Mouse (Mus musculus): ENCODE results near the gene Gbp2. TPM values are rescaled to one million over a fixed set of nuclear protein-coding genes. Genes with fewer than 3 reads are reported as not detected.

Gene Gbp2
- total and polyA plus RNA-seq, 3 experiments = 0.03 to 0.04 TPM; not detected in 1

- Histone ChIP-seq H3K27me3 (ENCODE audit: control insufficient read depth in 1 of 2, insufficient read depth in 2 of 2, low read length in 2 of 2) (peaks cover 0 to 2% of the 10 kb centered on the region in 2 experiments; a peak in 1 of 4 replicates), H3K79me2 (ENCODE audit: control insufficient read depth, insufficient read depth, low read length, poor library complexity) (no peaks in the 10 kb centered on the region), H3K9me3 (replicated peaks; ENCODE audit: insufficient read depth, low read length) (no peaks in the 10 kb centered on the region), H3K4me3 (ENCODE audit: control insufficient read depth in 1 of 2, insufficient read depth in 1 of 2, low read depth in 2 of 2, low read length in 2 of 2) (no peak overlapping the region), H3K4me1 (ENCODE audit: control insufficient read depth in 1 of 2, insufficient read depth in 2 of 2, low read length in 2 of 2) (no peaks in the 10 kb centered on the region), H3K36me3 (ENCODE audit: control insufficient read depth in 1 of 2, insufficient read depth in 2 of 2, low read length in 2 of 2) (no peaks in the 10 kb centered on the region), H3K27ac (ENCODE audit: control insufficient read depth, low read depth, low read length) (no peak overlapping the region), H3K9ac (ENCODE audit: control insufficient read depth, low read depth, low read length, poor library complexity, severe bottlenecking) (no peak overlapping the region)
- TF ChIP-seq NELFE (IDR thresholded peaks at IDR 0.05; ENCODE audit: low read depth, low read length) (no peak), MAX (IDR thresholded peaks at IDR 0.05; ENCODE audit: low read length) (no peak), ZMIZ1 (IDR thresholded peaks at IDR 0.05; ENCODE audit: low read depth, low read length) (no peak), NRF1 (IDR thresholded peaks at IDR 0.05; ENCODE audit: insufficient read depth, low read depth, low read length, poor library complexity, severe bottlenecking) (no peak), CHD2 (IDR thresholded peaks at IDR 0.05; ENCODE audit: low read length) (no peak), POLR2AphosphoS2 (IDR thresholded peaks at IDR 0.05; ENCODE audit: low read length) (no peak), USF1 (IDR thresholded peaks at IDR 0.05; ENCODE audit: low read depth, low read length) (no peak), MAZ (IDR thresholded peaks at IDR 0.05; ENCODE audit: low read depth, low read length) (no peak), TBP (IDR thresholded peaks at IDR 0.05; ENCODE audit: low read depth, low read length) (no peak)
- DNase-seq (ENCODE audit: low read depth, low spot score) = no peak
These were observed 44.3 kb downstream of the Gbp2 start for GRCm38 (mm10) chr3:142664723-142665122.

GRCm38 (mm10) chr3:142674607-142675006, 54.2 kb downstream of the Gbp2 start:
- no peaks in the 10 kb centered on the region for H3K36me3 ChIP-seq (ENCODE audit: control insufficient read depth in 1 of 2, insufficient read depth in 2 of 2, low read length in 2 of 2)
- TF ChIP-seq CHD1 (IDR thresholded peaks at IDR 0.05; ENCODE audit: low read depth, low read length) (no peak), USF1 (IDR thresholded peaks at IDR 0.05; ENCODE audit: low read depth, low read length) (no peak), ZC3H11A (IDR thresholded peaks at IDR 0.05; ENCODE audit: low read depth, low read length) (0 out of 2 replicates have a peak, but pooled peaks have one; percentile 19), SMC3 (IDR thresholded peaks at IDR 0.05; ENCODE audit: low read depth, low read length) (peak; percentile 43), CTCF (IDR thresholded peaks at IDR 0.05 in 2 of 3, conservative IDR thresholded peaks at IDR 0.05 in 1 of 3; ENCODE audit: control insufficient read depth in 1 of 3, insufficient read depth in 1 of 3, low read depth in 2 of 3, low read length in 3 of 3, poor library complexity in 1 of 3, severe bottlenecking in 1 of 3) (peak in 1 of 3 experiments; percentile 57; a peak in 2 of 6 replicates), RAD21 (IDR thresholded peaks at IDR 0.05; ENCODE audit: low read depth, low read length) (peak; percentile 45)
- DNase-seq (ENCODE audit: low read depth, low spot score) = peak; percentile 19
- H3K4me1 ChIP-seq (ENCODE audit: control insufficient read depth in 1 of 2, insufficient read depth in 2 of 2, low read length in 2 of 2) = no peaks in the 10 kb centered on the region
- H3K79me2 ChIP-seq (ENCODE audit: control insufficient read depth, insufficient read depth, low read length, poor library complexity) = no peaks in the 10 kb centered on the region
- no peaks in the 10 kb centered on the region for H3K9me3 ChIP-seq (replicated peaks; ENCODE audit: insufficient read depth, low read length)
- H3K9ac ChIP-seq (ENCODE audit: control insufficient read depth, low read depth, low read length, poor library complexity, severe bottlenecking) = no peak overlapping the region
- H3K4me3 ChIP-seq (ENCODE audit: control insufficient read depth in 1 of 2, insufficient read depth in 1 of 2, low read depth in 2 of 2, low read length in 2 of 2) = no peak overlapping the region
- no peak overlapping the region for H3K27ac ChIP-seq (ENCODE audit: control insufficient read depth, low read depth, low read length)
- no peaks in the 10 kb centered on the region for H3K27me3 ChIP-seq (ENCODE audit: control insufficient read depth in 1 of 2, insufficient read depth in 2 of 2, low read length in 2 of 2)

Other genes with a start within 250 kb of the Gbp2 start
- 6.7 and 8.7 TPM in 2 replicates for gene Pdlim5, start 224.9 kb upstream of the Gbp2 start, total RNA-seq (2012; rRNA removed)
- gene Pdlim5, start 224.9 kb upstream of the Gbp2 start, polyA plus RNA-seq (2012; ENCODE audit: insufficient read depth in 1 of 2, insufficient read length in 2 of 2, low read depth in 1 of 2, low replicate concordance in 2 of 2, missing spikeins in 1 of 2) = 1 to 10 TPM in 1 of 2 experiments, not detected in 1; 9.9 TPM
- not detected in 2 replicates for gene Gbp5, start 126.6 kb upstream of the Gbp2 start, total RNA-seq (2012; rRNA removed)
- under 1 TPM in 1 of 2 experiments, not detected in 1; 0.03 TPM for gene Gbp5, start 126.6 kb upstream of the Gbp2 start, polyA plus RNA-seq (2012; ENCODE audit: insufficient read depth in 1 of 2, insufficient read length in 2 of 2, low read depth in 1 of 2, low replicate concordance in 2 of 2, missing spikeins in 1 of 2)
- 1.6 and 3.9 TPM in 2 replicates for gene Gbp7, start 90.3 kb upstream of the Gbp2 start, total RNA-seq (2012; rRNA removed)
- 1 to 10 TPM in 1 of 2 experiments, not detected in 1; 1.9 TPM for gene Gbp7, start 90.3 kb upstream of the Gbp2 start, polyA plus RNA-seq (2012; ENCODE audit: insufficient read depth in 1 of 2, insufficient read length in 2 of 2, low read depth in 1 of 2, low replicate concordance in 2 of 2, missing spikeins in 1 of 2)
- 0.20 and 0.35 TPM in 2 replicates for gene Gbp3, start 60.6 kb upstream of the Gbp2 start, total RNA-seq (2012; rRNA removed)
- gene Gbp3, start 60.6 kb upstream of the Gbp2 start, polyA plus RNA-seq (2012; ENCODE audit: insufficient read depth in 1 of 2, insufficient read length in 2 of 2, low read depth in 1 of 2, low replicate concordance in 2 of 2, missing spikeins in 1 of 2) = under 1 TPM in 1 of 2 experiments, not detected in 1; 0.85 TPM
- gene Gbp2b, start 25.8 kb upstream of the Gbp2 start, total RNA-seq (2012; rRNA removed) = not detected in 2 replicates
- gene Gbp2b, start 25.8 kb upstream of the Gbp2 start, polyA plus RNA-seq (2012; ENCODE audit: insufficient read depth in 1 of 2, insufficient read length in 2 of 2, low read depth in 1 of 2, low replicate concordance in 2 of 2, missing spikeins in 1 of 2) = not detected
- 11.7 and 15.2 TPM in 2 replicates for gene Kyat3, start 80.4 kb downstream of the Gbp2 start, total RNA-seq (2012; rRNA removed)
- gene Kyat3, start 80.4 kb downstream of the Gbp2 start, polyA plus RNA-seq (2012; ENCODE audit: insufficient read depth in 1 of 2, insufficient read length in 2 of 2, low read depth in 1 of 2, low replicate concordance in 2 of 2, missing spikeins in 1 of 2) = 10 to 100 TPM in 1 of 2 experiments, not detected in 1; 25.6 TPM
- 35.5 and 42.3 TPM in 2 replicates for gene Gtf2b, start 144.4 kb downstream of the Gbp2 start, total RNA-seq (2012; rRNA removed)
- 10 to 100 TPM in 1 of 2 experiments, not detected in 1; 40.0 TPM for gene Gtf2b, start 144.4 kb downstream of the Gbp2 start, polyA plus RNA-seq (2012; ENCODE audit: insufficient read depth in 1 of 2, insufficient read length in 2 of 2, low read depth in 1 of 2, low replicate concordance in 2 of 2, missing spikeins in 1 of 2)